Mouse (Mus musculus) limb, embryonic 14.5 days (tissue): ENCODE results near the gene Gm11555. TPM values are rescaled to one million over a fixed set of nuclear protein-coding genes. Genes with fewer than 3 reads are reported as not detected.
"Not testable (repeated sequence)": the region's sequence is repeated elsewhere in the genome, so short reads cannot be mapped to it uniquely, and the experiment has no call there.

Source experiments
- ATAC-seq: fragments of 200-750 bp; cut with Nextera tagmentation; 2 replicates; pipeline ENCODE4 v1.8.0; 2017; ENCODE audit warnings: low read depth, moderate number of reproducible peaks, moderate TSS enrichment; ENCODE audit not compliant: low FRiP score
- DNase-seq: peaks from one replicate; pipeline ENCODE4 v3.0.0-alpha.2; 2015; ENCODE audit warnings: low spot score
- H3K27ac ChIP-seq: fragments of 300-500 bp; sonication (generic); replicated peaks from 2 replicates; pipeline ENCODE4 v1.5.1; 2014; ENCODE audit warnings: low read depth, mild to moderate bottlenecking, low read length, moderate library complexity, mixed read lengths
- H3K27me3 ChIP-seq: fragments of 300-500 bp; sonication (generic); 2 replicates; pipeline ENCODE4 v1.6.1; 2014; ENCODE audit warnings: low read length, mixed read lengths; ENCODE audit not compliant: control insufficient read depth, insufficient read depth
- H3K36me3 ChIP-seq: fragments of 300-500 bp; sonication (generic); 2 replicates; pipeline ENCODE4 v1.6.1; 2014; ENCODE audit warnings: mild to moderate bottlenecking, low read length, moderate library complexity, mixed read lengths; ENCODE audit not compliant: control insufficient read depth, insufficient read depth
- H3K4me1 ChIP-seq: fragments of 300-500 bp; sonication (generic); 2 replicates; pipeline ENCODE4 v1.6.1; 2014; ENCODE audit warnings: antibody characterized with exemption, low read length, mixed read lengths; ENCODE audit not compliant: control insufficient read depth, insufficient read depth
- H3K4me2 ChIP-seq: fragments of 300-500 bp; sonication (generic); replicated peaks from 2 replicates; pipeline ENCODE4 v1.6.1; 2014; ENCODE audit warnings: low read depth, mild to moderate bottlenecking, low read length, moderate library complexity; ENCODE audit not compliant: severe bottlenecking
- H3K4me3 ChIP-seq: fragments of 300-500 bp; sonication (generic); replicated peaks from 2 replicates; pipeline ENCODE4 v1.5.1; 2014; ENCODE audit warnings: low read length
- H3K9ac ChIP-seq: fragments of 300-500 bp; sonication (generic); 2 replicates; pipeline ENCODE4 v1.6.1; 2014; ENCODE audit warnings: mild to moderate bottlenecking, low read depth, low read length, moderate library complexity; ENCODE audit not compliant: severe bottlenecking
- H3K9me3 ChIP-seq: fragments of 300-500 bp; sonication (generic); 2 replicates; pipeline ENCODE4 v1.6.1; 2016; ENCODE audit warnings: low read length; ENCODE audit not compliant: control insufficient read depth
- POLR2A ChIP-seq: fragments of 200-500 bp; IDR thresholded peaks from 2 replicates; pipeline ENCODE4 v1.8.0; 2012; ENCODE audit warnings: inconsistent platforms, mild to moderate bottlenecking, moderate library complexity, borderline replicate concordance; ENCODE audit not compliant: insufficient read depth, insufficient read length; ENCODE audit errors: extremely low read depth
- WGBS: fragments of 180-500 bp; shearing (Covaris S2); extraction: QIAGEN DNeasy Blood & Tissue Kit; methylation state at CpG from one replicate; pipeline ENCODE4 v1.1.7; 2014; 5-methylcytosine and 5-hydroxymethylcytosine counted together
- polyA plus RNA-seq, 2 experiments: library from polyadenylated mRNA; depleted of rRNA in 1 of 2; stranded (reverse) in 1 of 2; unstranded in 1 of 2; fragments of >200 nt; fragmentation: Nextera tagmentation in 1 of 2; extraction: Ambion mirVana in 1 of 2; gene quantifications; 2 replicates each; pipeline versions ENCODE4 v1.2.1 to v1.2.3; 2012 to 2014

The Gm11555 gene
- polyA plus RNA-seq, 2 experiments: not detected

DNA sequence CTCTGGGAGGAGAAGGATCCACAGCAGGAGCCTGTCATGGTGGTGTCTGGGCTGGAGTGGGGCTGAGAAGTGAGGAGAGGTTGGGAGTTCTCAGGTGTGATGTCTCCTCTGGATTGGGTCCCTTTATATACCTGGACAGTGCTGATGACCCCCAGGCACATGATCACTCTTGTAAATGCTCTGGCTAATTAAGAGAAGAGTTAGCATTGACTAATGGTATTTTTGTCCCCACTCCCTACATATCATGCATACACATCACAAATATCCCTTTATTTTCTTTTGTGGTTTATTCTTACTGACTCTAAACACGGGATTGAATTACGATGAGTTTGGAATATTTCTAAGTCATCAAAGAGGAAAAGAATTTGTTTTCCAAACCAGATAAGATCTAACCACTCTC, 29.7 kb downstream of the Gm11555 start, which contains the start of gene Gm11562:
Gene Gm11562 (minus strand): TSS at position 101 of the 400 bp plus-strand sequence.
- Histone ChIP-seq H3K9ac (no peak within 1 kb of the TSS), H3K4me3 (no peak within 1 kb of the TSS), H3K27ac (no peak within 1 kb of the TSS), H3K4me2 (no peak within 1 kb of the TSS), H3K27me3 (no peaks in the 10 kb centered on the region), H3K9me3 (no peaks in the 10 kb centered on the region), H3K4me1 (no peaks in the 10 kb centered on the region), H3K36me3 (no peaks in the 10 kb centered on the region)
- no peak for TF ChIP-seq POLR2A
- 74% methylated on average over 2 of the region's 2 CpGs for WGBS
- DNase-seq (no peak), ATAC-seq (no peak)

DNA sequence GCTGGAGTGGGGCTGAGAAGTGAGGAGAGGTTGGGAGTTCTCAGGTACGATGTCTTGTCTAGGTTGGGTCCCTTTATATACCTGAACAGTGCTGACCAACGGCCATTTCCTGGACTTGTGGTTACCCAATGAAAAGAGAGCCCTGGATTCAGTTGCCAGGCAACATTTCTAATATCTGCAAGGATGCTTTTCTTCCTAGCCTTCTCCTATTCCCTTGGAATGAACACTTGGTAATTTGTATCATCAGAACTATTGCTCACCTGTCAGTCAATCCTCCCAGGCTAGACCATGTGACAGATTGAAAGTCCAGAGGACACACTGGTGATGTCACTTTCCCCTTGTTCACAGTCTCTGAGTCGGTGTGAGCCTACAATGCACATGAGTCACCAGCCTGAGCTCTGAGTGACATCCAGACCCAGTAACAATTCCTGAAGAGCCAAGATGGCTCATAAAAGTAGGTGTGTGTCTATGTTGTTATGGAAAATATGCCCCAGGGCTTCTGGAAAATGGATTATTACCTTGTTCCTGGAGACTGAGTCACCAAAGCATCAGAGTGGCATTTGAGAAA, 35.2 kb downstream of the Gm11555 start, which contains the start of gene Krtap2-4:
Gene Krtap2-4 (minus strand): TSS at position 51 of the 568 bp plus-strand sequence.
- Histone ChIP-seq H3K4me1 (no peaks in the 10 kb centered on the region), H3K4me2 (no peak within 1 kb of the TSS), H3K9me3 (no peaks in the 10 kb centered on the region), H3K27ac (no peak within 1 kb of the TSS), H3K4me3 (no peak within 1 kb of the TSS), H3K9ac (no peak within 1 kb of the TSS), H3K36me3 (no peaks in the 10 kb centered on the region), H3K27me3 (no peaks in the 10 kb centered on the region)
- DNase-seq (no peak), ATAC-seq (no peak)
- no peak for TF ChIP-seq POLR2A
- WGBS: 72% methylated on average over 3 of the region's 3 CpGs

GRCm38 (mm10) chr11:99610089-99610488, 39.9 kb downstream of the Gm11555 start, which contains the start of gene Gm11937:
TSS of gene Gm11937 (minus strand) at chr11:99610189.
- not testable (repeated sequence) for H3K9ac ChIP-seq, H3K27me3 ChIP-seq, H3K4me3 ChIP-seq, H3K4me2 ChIP-seq, H3K9me3 ChIP-seq, H3K4me1 ChIP-seq, H3K27ac ChIP-seq, ATAC-seq, DNase-seq, H3K36me3 ChIP-seq
- WGBS: 52% methylated on average over 1 of the region's 2 CpGs

GRCm38 (mm10) chr11:99609126-99609525, 40.9 kb downstream of the Gm11555 start:
- no peak overlapping the region for H3K4me3 ChIP-seq
- no peak for TF ChIP-seq POLR2A
- ATAC-seq: no peak
- no peaks in the 10 kb centered on the region for H3K27me3 ChIP-seq
- no peak overlapping the region for H3K9ac ChIP-seq
- WGBS: 58% methylated on average over 1 of the region's 1 CpGs
- H3K4me2 ChIP-seq: no peak overlapping the region
- H3K27ac ChIP-seq: no peak overlapping the region
- H3K36me3 ChIP-seq: no peaks in the 10 kb centered on the region
- H3K9me3 ChIP-seq: no peaks in the 10 kb centered on the region
- DNase-seq: no peak
- H3K4me1 ChIP-seq: no peaks in the 10 kb centered on the region

GRCm38 (mm10) chr11:99603208-99603607, 46.8 kb downstream of the Gm11555 start, which contains the start of gene Gm11938:
TSS of gene Gm11938 (minus strand) at chr11:99603308.
- not testable (repeated sequence) for H3K27me3 ChIP-seq, H3K4me2 ChIP-seq, H3K4me1 ChIP-seq, DNase-seq, H3K27ac ChIP-seq, H3K9ac ChIP-seq, H3K36me3 ChIP-seq, H3K9me3 ChIP-seq, ATAC-seq, H3K4me3 ChIP-seq
- WGBS: 48% methylated on average over 1 of the region's 1 CpGs

Other genes starting within 250 kb of the Gm11555 start
Only the 30 nearest of the 38 such genes appear.
- gene Krt23, start 157.1 kb downstream of the Gm11555 start, polyA plus RNA-seq (2012; rRNA removed): 0.51 and 1.2 TPM in 2 replicates
- 2.7 and 3.7 TPM in 2 replicates for gene Krt23, start 157.1 kb downstream of the Gm11555 start, polyA plus RNA-seq (2014; fragmentation: Nextera tagmentation; extraction: Ambion mirVana)
- not detected in 2 replicates for gene Krt39, start 128.9 kb downstream of the Gm11555 start, polyA plus RNA-seq (2012; rRNA removed)
- not detected in 2 replicates for gene Krt39, start 128.9 kb downstream of the Gm11555 start, polyA plus RNA-seq (2014; fragmentation: Nextera tagmentation; extraction: Ambion mirVana)
- not detected in 2 replicates for gene Krt40, start 107.1 kb downstream of the Gm11555 start, polyA plus RNA-seq (2012; rRNA removed)
- not detected in 2 replicates for gene Krt40, start 107.1 kb downstream of the Gm11555 start, polyA plus RNA-seq (2014; fragmentation: Nextera tagmentation; extraction: Ambion mirVana)
- gene Krtap3-3, start 99.4 kb downstream of the Gm11555 start, polyA plus RNA-seq (2012; rRNA removed): 0.09 TPM in 1 of 2 replicates, not detected in the other
- not detected in 2 replicates for gene Krtap3-3, start 99.4 kb downstream of the Gm11555 start, polyA plus RNA-seq (2014; fragmentation: Nextera tagmentation; extraction: Ambion mirVana)
- gene Krtap3-2, start 93.4 kb downstream of the Gm11555 start, polyA plus RNA-seq (2012; rRNA removed): not detected in 2 replicates
- gene Krtap3-2, start 93.4 kb downstream of the Gm11555 start, polyA plus RNA-seq (2014; fragmentation: Nextera tagmentation; extraction: Ambion mirVana): not detected in 2 replicates
- not detected in 2 replicates for gene Gm11939, start 90.8 kb downstream of the Gm11555 start, polyA plus RNA-seq (2012; rRNA removed)
- not detected in 2 replicates for gene Gm11939, start 90.8 kb downstream of the Gm11555 start, polyA plus RNA-seq (2014; fragmentation: Nextera tagmentation; extraction: Ambion mirVana)
- gene Krtap3-1, start 83.6 kb downstream of the Gm11555 start, polyA plus RNA-seq (2012; rRNA removed): not detected in 2 replicates
- gene Krtap3-1, start 83.6 kb downstream of the Gm11555 start, polyA plus RNA-seq (2014; fragmentation: Nextera tagmentation; extraction: Ambion mirVana): not detected in 2 replicates
- not detected in 2 replicates for gene Krtap1-5, start 69.2 kb downstream of the Gm11555 start, polyA plus RNA-seq (2012; rRNA removed)
- gene Krtap1-5, start 69.2 kb downstream of the Gm11555 start, polyA plus RNA-seq (2014; fragmentation: Nextera tagmentation; extraction: Ambion mirVana): not detected in 2 replicates
- gene Krtap1-4, start 66.6 kb downstream of the Gm11555 start, polyA plus RNA-seq (2012; rRNA removed): not detected in 2 replicates
- not detected in 2 replicates for gene Krtap1-4, start 66.6 kb downstream of the Gm11555 start, polyA plus RNA-seq (2014; fragmentation: Nextera tagmentation; extraction: Ambion mirVana)
- not detected in 2 replicates for gene Krtap1-3, start 58.9 kb downstream of the Gm11555 start, polyA plus RNA-seq (2012; rRNA removed)
- gene Krtap1-3, start 58.9 kb downstream of the Gm11555 start, polyA plus RNA-seq (2014; fragmentation: Nextera tagmentation; extraction: Ambion mirVana): not detected in 2 replicates
- not detected in 2 replicates for gene Krtap9-3, start 52.1 kb downstream of the Gm11555 start, polyA plus RNA-seq (2012; rRNA removed)
- gene Krtap9-3, start 52.1 kb downstream of the Gm11555 start, polyA plus RNA-seq (2014; fragmentation: Nextera tagmentation; extraction: Ambion mirVana): not detected in 2 replicates
- gene Gm11938, start 46.9 kb downstream of the Gm11555 start, polyA plus RNA-seq (2012; rRNA removed): not detected in 2 replicates
- gene Gm11938, start 46.9 kb downstream of the Gm11555 start, polyA plus RNA-seq (2014; fragmentation: Nextera tagmentation; extraction: Ambion mirVana): not detected in 2 replicates
- not detected in 2 replicates for gene Gm11937, start 40.0 kb downstream of the Gm11555 start, polyA plus RNA-seq (2012; rRNA removed)
- gene Gm11937, start 40.0 kb downstream of the Gm11555 start, polyA plus RNA-seq (2014; fragmentation: Nextera tagmentation; extraction: Ambion mirVana): not detected in 2 replicates
- gene Krtap2-4, start 35.4 kb downstream of the Gm11555 start, polyA plus RNA-seq (2012; rRNA removed): not detected in 2 replicates
- not detected in 2 replicates for gene Krtap2-4, start 35.4 kb downstream of the Gm11555 start, polyA plus RNA-seq (2014; fragmentation: Nextera tagmentation; extraction: Ambion mirVana)
- not detected in 2 replicates for gene Gm11562, start 29.8 kb downstream of the Gm11555 start, polyA plus RNA-seq (2012; rRNA removed)
- not detected in 2 replicates for gene Gm11562, start 29.8 kb downstream of the Gm11555 start, polyA plus RNA-seq (2014; fragmentation: Nextera tagmentation; extraction: Ambion mirVana)
- not detected in 2 replicates for gene Krtap4-1, start 22.0 kb downstream of the Gm11555 start, polyA plus RNA-seq (2012; rRNA removed)
- gene Krtap4-1, start 22.0 kb downstream of the Gm11555 start, polyA plus RNA-seq (2014; fragmentation: Nextera tagmentation; extraction: Ambion mirVana): not detected in 2 replicates
- not detected in 2 replicates for gene Krtap4-2, start 15.2 kb downstream of the Gm11555 start, polyA plus RNA-seq (2012; rRNA removed)
- gene Krtap4-2, start 15.2 kb downstream of the Gm11555 start, polyA plus RNA-seq (2014; fragmentation: Nextera tagmentation; extraction: Ambion mirVana): not detected in 2 replicates
- not detected in 2 replicates for gene Krtap4-7, start 6.1 kb downstream of the Gm11555 start, polyA plus RNA-seq (2012; rRNA removed)
- not detected in 2 replicates for gene Krtap4-7, start 6.1 kb downstream of the Gm11555 start, polyA plus RNA-seq (2014; fragmentation: Nextera tagmentation; extraction: Ambion mirVana)
- gene Gm11563, start 8.7 kb upstream of the Gm11555 start, polyA plus RNA-seq (2012; rRNA removed): not detected in 2 replicates
- not detected in 2 replicates for gene Gm11563, start 8.7 kb upstream of the Gm11555 start, polyA plus RNA-seq (2014; fragmentation: Nextera tagmentation; extraction: Ambion mirVana)
- gene Krtap4-6, start 15.7 kb upstream of the Gm11555 start, polyA plus RNA-seq (2012; rRNA removed): not detected in 2 replicates
- not detected in 2 replicates for gene Krtap4-6, start 15.7 kb upstream of the Gm11555 start, polyA plus RNA-seq (2014; fragmentation: Nextera tagmentation; extraction: Ambion mirVana)
- not detected in 2 replicates for gene Gm14190, start 40.5 kb upstream of the Gm11555 start, polyA plus RNA-seq (2012; rRNA removed)
- gene Gm14190, start 40.5 kb upstream of the Gm11555 start, polyA plus RNA-seq (2014; fragmentation: Nextera tagmentation; extraction: Ambion mirVana): not detected in 2 replicates
- not detected in 2 replicates for gene Gm14180, start 84.1 kb upstream of the Gm11555 start, polyA plus RNA-seq (2012; rRNA removed)
- not detected in 2 replicates for gene Gm14180, start 84.1 kb upstream of the Gm11555 start, polyA plus RNA-seq (2014; fragmentation: Nextera tagmentation; extraction: Ambion mirVana)
- not detected in 2 replicates for gene Gm11595, start 122.7 kb upstream of the Gm11555 start, polyA plus RNA-seq (2012; rRNA removed)
- not detected in 2 replicates for gene Gm11595, start 122.7 kb upstream of the Gm11555 start, polyA plus RNA-seq (2014; fragmentation: Nextera tagmentation; extraction: Ambion mirVana)
- not detected in 2 replicates for gene Krtap4-8, start 130.5 kb upstream of the Gm11555 start, polyA plus RNA-seq (2012; rRNA removed)
- not detected in 2 replicates for gene Krtap4-8, start 130.5 kb upstream of the Gm11555 start, polyA plus RNA-seq (2014; fragmentation: Nextera tagmentation; extraction: Ambion mirVana)
- not detected in 2 replicates for gene Krtap4-9, start 135.0 kb upstream of the Gm11555 start, polyA plus RNA-seq (2012; rRNA removed)
- gene Krtap4-9, start 135.0 kb upstream of the Gm11555 start, polyA plus RNA-seq (2014; fragmentation: Nextera tagmentation; extraction: Ambion mirVana): not detected in 2 replicates
- not detected in 2 replicates for gene Gm11596, start 143.2 kb upstream of the Gm11555 start, polyA plus RNA-seq (2012; rRNA removed)
- gene Gm11596, start 143.2 kb upstream of the Gm11555 start, polyA plus RNA-seq (2014; fragmentation: Nextera tagmentation; extraction: Ambion mirVana): not detected in 2 replicates
- gene Gm11569, start 148.7 kb upstream of the Gm11555 start, polyA plus RNA-seq (2012; rRNA removed): not detected in 2 replicates
- gene Gm11569, start 148.7 kb upstream of the Gm11555 start, polyA plus RNA-seq (2014; fragmentation: Nextera tagmentation; extraction: Ambion mirVana): not detected in 2 replicates
- not detected in 2 replicates for gene Gm11554, start 154.2 kb upstream of the Gm11555 start, polyA plus RNA-seq (2012; rRNA removed)
- gene Gm11554, start 154.2 kb upstream of the Gm11555 start, polyA plus RNA-seq (2014; fragmentation: Nextera tagmentation; extraction: Ambion mirVana): not detected in 2 replicates
- not detected in 2 replicates for gene Krtap4-13, start 159.7 kb upstream of the Gm11555 start, polyA plus RNA-seq (2012; rRNA removed)
- gene Krtap4-13, start 159.7 kb upstream of the Gm11555 start, polyA plus RNA-seq (2014; fragmentation: Nextera tagmentation; extraction: Ambion mirVana): not detected in 2 replicates
- 0.12 TPM in 1 of 2 replicates, not detected in the other for gene Gm11564, start 165.4 kb upstream of the Gm11555 start, polyA plus RNA-seq (2012; rRNA removed)
- gene Gm11564, start 165.4 kb upstream of the Gm11555 start, polyA plus RNA-seq (2014; fragmentation: Nextera tagmentation; extraction: Ambion mirVana): not detected in 2 replicates